Mouse (Mus musculus): ENCODE results near the gene Zdhhc3.

DNA sequence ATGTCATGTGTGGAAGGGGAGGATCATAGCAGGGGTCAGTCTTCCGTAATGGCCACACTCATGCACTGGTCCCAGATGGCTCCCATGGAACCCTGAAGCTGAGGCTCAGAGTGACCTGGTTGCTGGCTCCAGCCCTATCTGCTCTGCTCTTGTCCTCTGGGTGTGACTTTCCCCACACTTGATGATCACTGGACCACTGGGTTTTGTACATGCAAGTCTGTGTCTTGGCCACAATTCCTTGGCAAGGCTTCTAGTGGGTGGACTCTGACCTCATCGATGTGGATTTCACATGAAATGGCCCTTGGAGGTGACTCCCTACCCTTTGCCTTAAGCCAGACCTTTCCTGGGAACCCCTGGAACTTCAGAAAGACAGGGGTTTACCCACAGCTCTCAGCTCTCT lies 40.1 kb upstream of the Zdhhc3 start:
- TF ChIP-seq CTCF (conservative IDR thresholded peaks at IDR 0.05; ENCODE audit: insufficient read depth, insufficient read length, low read depth, low read length): no peak
- no peak for TF ChIP-seq POLR2A (IDR thresholded peaks at IDR 0.05; ENCODE audit: low read depth, low read length)

Data from kidney, adult 2 months (tissue).